Mouse (Mus musculus) stomach, embryonic 16.5 days (tissue): ENCODE results near the gene Ccdc15. TPM values are rescaled to one million over a fixed set of nuclear protein-coding genes. Genes with fewer than 3 reads are reported as not detected.

Source experiments
- ATAC-seq: fragments of 200-750 bp; cut with Nextera tagmentation; 2 replicates; pipeline ENCODE4 v1.8.0; 2017; ENCODE audit warnings: moderate number of reproducible peaks, moderate TSS enrichment; ENCODE audit not compliant: insufficient read depth, low FRiP score
- H3K27ac ChIP-seq: fragments of 300-500 bp; sonication (generic); 2 replicates; pipeline ENCODE4 v1.5.1; 2014; ENCODE audit warnings: low read length
- H3K27me3 ChIP-seq: fragments of 300-500 bp; sonication (generic); 2 replicates; pipeline ENCODE4 v1.6.1; 2014; ENCODE audit warnings: low read length, control low read depth, mixed read lengths; ENCODE audit not compliant: control insufficient read depth, insufficient read depth
- H3K36me3 ChIP-seq: fragments of 300-500 bp; sonication (generic); 2 replicates; pipeline ENCODE4 v1.6.1; 2014; ENCODE audit warnings: low read length; ENCODE audit not compliant: control insufficient read depth, insufficient read depth
- H3K4me1 ChIP-seq: fragments of 300-500 bp; sonication (generic); 2 replicates; pipeline ENCODE4 v1.6.1; 2014; ENCODE audit warnings: low read length, control low read depth, mixed read lengths; ENCODE audit not compliant: control insufficient read depth, insufficient read depth
- H3K4me2 ChIP-seq: fragments of 300-500 bp; sonication (generic); 2 replicates; pipeline ENCODE4 v1.6.1; 2014; ENCODE audit warnings: low read depth, low read length, mixed read lengths
- H3K4me3 ChIP-seq: fragments of 300-500 bp; sonication (generic); replicated peaks from 2 replicates; pipeline ENCODE4 v1.5.1; 2014; ENCODE audit warnings: mild to moderate bottlenecking, low read length
- H3K9ac ChIP-seq: fragments of 300-500 bp; sonication (generic); 2 replicates; pipeline ENCODE4 v1.6.1; 2014; ENCODE audit warnings: low read length
- H3K9me3 ChIP-seq: fragments of 300-500 bp; sonication (generic); replicated peaks from 2 replicates; pipeline ENCODE4 v1.6.1; 2016; ENCODE audit warnings: low read length, control low read depth; ENCODE audit not compliant: control insufficient read depth
- WGBS: fragments of 180-500 bp; shearing (Covaris S2); extraction: QIAGEN DNeasy Blood & Tissue Kit; methylation state at CpG from one replicate; pipeline ENCODE4 v1.1.7; 2014; 5-methylcytosine and 5-hydroxymethylcytosine counted together
- polyA plus RNA-seq: library from polyadenylated mRNA; unstranded; fragments of >200 nt; fragmentation: Nextera tagmentation; extraction: Ambion mirVana; gene quantifications from 2 replicates; pipeline ENCODE4 v1.2.1, GENCODE M21; 2015

Gene Ccdc15
- polyA plus RNA-seq, 1 experiment from 2014 or later: 5.0 TPM

- no peak overlapping the region for H3K4me2 ChIP-seq
- ATAC-seq: no peak
- no peak overlapping the region for H3K9ac ChIP-seq
- H3K4me3 ChIP-seq: no peak overlapping the region
- 90% methylated on average over 9 of the region's 9 CpGs for WGBS
- no peaks in the 10 kb centered on the region for H3K36me3 ChIP-seq
- H3K9me3 ChIP-seq: no peaks in the 10 kb centered on the region
- H3K27me3 ChIP-seq: no peaks in the 10 kb centered on the region
- no peak overlapping the region for H3K27ac ChIP-seq
- 0 out of 2 replicates have a peak, but pooled peaks cover 2% of the 10 kb centered on the region for H3K4me1 ChIP-seq
Measured at GRCm38 (mm10) chr9:37230486-37231195, 117.6 kb downstream of the Ccdc15 start.

- H3K9ac ChIP-seq: no peak overlapping the region
- peak; percentile 59 for ATAC-seq
- no peaks in the 10 kb centered on the region for H3K36me3 ChIP-seq
- no peaks in the 10 kb centered on the region for H3K4me1 ChIP-seq
- 0% methylated on average over 1 of the region's 1 CpGs for WGBS
- no peak overlapping the region for H3K4me3 ChIP-seq
- H3K4me2 ChIP-seq: no peak overlapping the region
- no peaks in the 10 kb centered on the region for H3K9me3 ChIP-seq
- H3K27ac ChIP-seq: no peak overlapping the region
- H3K27me3 ChIP-seq: no peaks in the 10 kb centered on the region
Measured at GRCm38 (mm10) chr9:37229880-37230325, 118.3 kb downstream of the Ccdc15 start.

Other genes with a start within 250 kb of the Ccdc15 start
- 10.2 and 10.5 TPM in 2 replicates for gene Pknox2, start 201.0 kb downstream of the Ccdc15 start, polyA plus RNA-seq
- 9.1 and 9.8 TPM in 2 replicates for gene Tmem218, start 140.2 kb downstream of the Ccdc15 start, polyA plus RNA-seq
- gene Slc37a2, start 92.7 kb downstream of the Ccdc15 start, polyA plus RNA-seq: 3.6 and 3.9 TPM in 2 replicates
- gene Hepacam, start 18.9 kb upstream of the Ccdc15 start, polyA plus RNA-seq: 0.19 TPM in 1 of 2 replicates, not detected in the other
- gene Robo4, start 53.5 kb upstream of the Ccdc15 start, polyA plus RNA-seq: 12.3 and 13.3 TPM in 2 replicates
- not detected in 2 replicates for gene Robo3, start 84.8 kb upstream of the Ccdc15 start, polyA plus RNA-seq
- gene Msantd2, start 140.9 kb upstream of the Ccdc15 start, polyA plus RNA-seq: 15.3 and 16.1 TPM in 2 replicates
- gene Esam, start 179.6 kb upstream of the Ccdc15 start, polyA plus RNA-seq: 58.2 and 58.6 TPM in 2 replicates
- 96.0 and 120 TPM in 2 replicates for gene Vsig2, start 190.8 kb upstream of the Ccdc15 start, polyA plus RNA-seq
- 4.4 and 4.5 TPM in 2 replicates for gene Nrgn, start 204.5 kb upstream of the Ccdc15 start, polyA plus RNA-seq
- 11.9 and 13.3 TPM in 2 replicates for gene Siae, start 207.3 kb upstream of the Ccdc15 start, polyA plus RNA-seq